Mouse (Mus musculus) brown adipose tissue, adult 24 weeks (tissue): Measurements from ENCODE around the gene Mzf1. TPM values are rescaled to one million over a fixed set of nuclear protein-coding genes. Genes with fewer than 3 reads are reported as not detected.

ENCODE experiments used
- H3K27ac ChIP-seq: fragments of 200-500 bp; replicated peaks from 2 replicates; pipeline ENCODE4 v1.5.1; 2012; ENCODE audit warnings: low read depth, mild to moderate bottlenecking, low read length
- H3K4me1 ChIP-seq: fragments of 200-500 bp; 2 replicates; pipeline ENCODE4 v1.6.1; 2012; ENCODE audit warnings: low read length, mixed read lengths; ENCODE audit not compliant: control insufficient read depth, insufficient read depth, insufficient read length
- H3K4me3 ChIP-seq: fragments of 200-500 bp; 2 replicates; pipeline ENCODE4 v1.5.1; 2012; ENCODE audit warnings: low read depth, mild to moderate bottlenecking, low read length, moderate library complexity; ENCODE audit not compliant: insufficient read depth
- polyA plus RNA-seq: library from polyadenylated mRNA; stranded (reverse); fragments of >200 nt; gene quantifications from 2 replicates; pipeline ENCODE4 v1.2.4, GENCODE M21; 2012; ENCODE audit not compliant: missing spikeins, insufficient read depth, insufficient read length

Gene Mzf1
- polyA plus RNA-seq, 1 experiment: not detected

DNA sequence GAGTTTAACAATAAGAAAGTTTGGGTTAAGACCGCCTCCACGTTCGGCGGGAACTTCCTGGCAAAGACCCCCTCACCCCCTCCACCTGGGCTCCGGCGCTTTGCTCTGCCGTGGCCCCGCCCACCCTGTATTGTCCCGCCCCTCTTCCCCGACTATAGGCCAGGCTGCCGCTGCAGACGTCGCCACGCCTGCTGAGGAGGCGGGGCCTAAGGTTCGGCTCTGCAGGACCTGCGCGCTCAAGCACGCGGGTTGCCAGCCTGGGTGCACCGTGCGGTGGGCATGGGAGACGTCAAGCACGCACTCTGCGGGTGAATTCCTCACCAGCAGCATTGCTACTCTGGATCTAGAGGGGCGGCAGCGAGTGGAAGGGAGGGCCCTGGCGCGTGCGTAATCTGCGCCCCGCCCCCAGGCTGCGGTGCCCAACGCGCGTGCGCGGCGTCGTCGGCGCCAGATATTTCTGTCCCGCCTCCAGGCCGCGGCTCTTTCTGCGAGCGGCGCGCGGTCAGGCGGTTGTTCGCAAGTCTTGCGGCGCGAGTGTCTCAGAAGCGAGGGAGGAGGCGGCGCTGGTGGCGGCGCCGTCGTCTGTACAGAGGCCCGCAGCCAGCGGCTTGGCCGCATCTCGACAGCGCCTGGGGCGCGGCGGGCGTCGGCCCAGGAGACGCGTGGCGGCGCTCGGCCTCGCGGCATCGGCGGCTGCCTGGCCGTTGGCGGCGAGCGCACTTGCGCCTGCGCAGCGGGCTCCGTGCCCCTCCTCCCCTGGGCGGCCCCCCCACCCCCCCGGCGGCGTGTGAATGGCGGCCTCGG is 30.4 kb downstream of the Mzf1 start:
- Histone ChIP-seq H3K4me1 (0 out of 2 replicates have a peak, but pooled peaks cover 5% of the 10 kb centered on the region), H3K27ac (peak overlapping the region; percentile 80), H3K4me3 (peak overlapping the region; percentile 85)

DNA sequence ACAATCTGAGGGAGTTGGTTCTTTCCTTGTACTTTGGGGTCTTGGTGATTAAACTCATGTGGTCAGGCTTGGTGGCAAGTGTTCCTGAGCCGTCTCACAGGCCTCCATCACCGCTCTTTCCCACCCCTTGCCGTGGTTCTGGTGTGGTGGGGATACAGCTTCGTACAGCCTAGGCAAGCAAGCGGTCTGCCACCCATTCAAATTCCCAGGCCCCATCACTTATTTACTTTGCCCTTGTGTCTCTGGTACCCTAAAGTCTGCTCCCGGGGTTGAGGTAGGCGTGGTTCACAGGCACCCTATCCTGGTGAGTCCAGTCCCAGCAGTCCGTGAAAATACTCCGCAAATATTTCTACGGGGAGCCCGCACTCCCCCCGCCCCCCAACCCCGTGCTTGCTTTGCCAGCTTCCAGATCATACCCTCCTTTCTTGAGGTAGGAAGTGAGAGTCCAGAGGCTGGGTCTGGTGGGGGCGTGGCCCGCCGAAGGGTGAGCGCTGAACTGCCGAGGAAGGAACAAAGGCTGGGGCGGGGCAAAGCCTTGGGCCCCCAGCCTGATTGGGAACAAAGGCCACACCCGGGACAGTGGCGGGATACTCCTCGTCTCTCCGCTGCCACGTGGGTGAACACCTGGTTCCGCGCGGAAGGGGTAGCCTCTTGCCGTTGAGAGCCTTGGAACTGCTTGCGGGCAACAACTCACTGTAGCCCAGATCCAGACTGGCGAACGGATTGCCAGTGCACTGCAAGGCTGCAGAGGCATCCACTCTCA is 31.6 kb downstream of the Mzf1 start:
- Histone ChIP-seq H3K27ac (no peak overlapping the region), H3K4me1 (0 out of 2 replicates have a peak, but pooled peaks cover 5% of the 10 kb centered on the region), H3K4me3 (peak overlapping the region; percentile 85)

DNA sequence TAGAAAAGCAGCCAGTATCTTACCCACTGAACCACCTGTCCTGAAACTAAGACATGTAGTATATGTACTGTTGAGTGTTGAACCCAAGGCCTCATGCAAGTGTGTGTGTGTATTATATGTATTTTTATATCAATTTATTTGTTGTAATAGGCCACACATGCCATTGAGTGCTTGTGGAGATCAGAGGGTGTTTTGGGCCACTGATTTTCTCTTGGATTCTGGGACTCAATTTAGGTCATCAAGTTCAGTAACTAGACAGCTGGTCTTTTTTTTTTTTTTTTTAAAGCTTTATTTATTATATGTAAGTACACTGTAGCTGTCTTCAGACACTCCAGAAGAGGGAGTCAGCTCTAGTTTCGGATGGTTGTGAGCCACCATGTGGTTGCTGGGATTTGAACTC is 39.3 kb downstream of the Mzf1 start:
- Histone ChIP-seq H3K27ac (no peak overlapping the region), H3K4me1 (peaks cover 5% of the 10 kb centered on the region; the same call in 1 of the 2 replicates), H3K4me3 (no peak overlapping the region)

DNA sequence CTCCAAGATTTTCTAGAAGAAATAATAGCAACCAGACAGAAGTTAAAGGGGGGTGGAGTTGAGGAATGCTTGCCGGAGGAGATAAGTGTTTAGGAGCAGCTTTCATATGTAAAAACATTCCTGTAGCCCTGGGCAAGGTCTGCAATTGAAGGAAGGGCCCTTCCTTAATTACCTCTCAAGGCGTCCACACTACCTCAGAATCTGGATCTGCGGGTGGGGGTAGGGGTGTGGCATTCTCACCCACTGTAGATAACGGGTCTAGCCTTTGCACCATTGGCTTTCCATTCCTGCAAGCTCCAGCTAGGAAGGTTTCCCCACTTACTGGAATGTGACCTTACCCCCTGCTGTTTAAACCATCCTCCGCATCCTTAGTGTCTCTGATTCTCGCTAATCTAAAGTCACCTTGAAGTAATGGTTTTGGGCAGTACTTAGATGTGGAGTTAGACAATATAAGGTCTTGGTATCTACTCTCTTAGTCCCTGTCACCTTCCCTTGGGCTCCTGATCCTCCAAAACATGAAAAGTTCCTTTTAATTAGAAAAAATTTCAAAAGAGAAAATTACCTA is 40.2 kb downstream of the Mzf1 start:
- H3K4me3 ChIP-seq: no peak overlapping the region
- H3K4me1 ChIP-seq: peaks cover 6% of the 10 kb centered on the region; the same call in 1 of the 2 replicates
- no peak overlapping the region for H3K27ac ChIP-seq

DNA sequence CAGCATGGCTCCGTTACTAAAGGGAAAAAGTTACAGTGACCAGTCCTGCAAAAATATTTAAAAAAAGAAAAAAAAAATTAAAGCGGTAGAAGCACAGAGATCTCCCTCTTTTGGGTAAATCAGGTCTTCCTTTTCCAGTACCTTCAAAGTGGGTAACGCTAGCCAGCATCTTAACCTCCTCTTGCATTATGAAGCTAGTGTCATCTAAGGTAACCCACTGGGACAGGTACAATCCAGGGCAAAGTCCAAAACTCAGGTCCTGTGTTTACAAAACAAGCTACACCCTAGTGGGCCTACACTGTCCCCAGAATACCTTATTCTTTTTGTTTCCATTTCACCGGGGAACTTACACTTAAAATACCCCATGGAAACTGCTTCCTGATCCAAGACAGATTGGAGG is 40.9 kb downstream of the Mzf1 start:
- Histone ChIP-seq H3K4me3 (no peak overlapping the region), H3K4me1 (peaks cover 6% of the 10 kb centered on the region; the same call in 1 of the 2 replicates), H3K27ac (no peak overlapping the region)

DNA sequence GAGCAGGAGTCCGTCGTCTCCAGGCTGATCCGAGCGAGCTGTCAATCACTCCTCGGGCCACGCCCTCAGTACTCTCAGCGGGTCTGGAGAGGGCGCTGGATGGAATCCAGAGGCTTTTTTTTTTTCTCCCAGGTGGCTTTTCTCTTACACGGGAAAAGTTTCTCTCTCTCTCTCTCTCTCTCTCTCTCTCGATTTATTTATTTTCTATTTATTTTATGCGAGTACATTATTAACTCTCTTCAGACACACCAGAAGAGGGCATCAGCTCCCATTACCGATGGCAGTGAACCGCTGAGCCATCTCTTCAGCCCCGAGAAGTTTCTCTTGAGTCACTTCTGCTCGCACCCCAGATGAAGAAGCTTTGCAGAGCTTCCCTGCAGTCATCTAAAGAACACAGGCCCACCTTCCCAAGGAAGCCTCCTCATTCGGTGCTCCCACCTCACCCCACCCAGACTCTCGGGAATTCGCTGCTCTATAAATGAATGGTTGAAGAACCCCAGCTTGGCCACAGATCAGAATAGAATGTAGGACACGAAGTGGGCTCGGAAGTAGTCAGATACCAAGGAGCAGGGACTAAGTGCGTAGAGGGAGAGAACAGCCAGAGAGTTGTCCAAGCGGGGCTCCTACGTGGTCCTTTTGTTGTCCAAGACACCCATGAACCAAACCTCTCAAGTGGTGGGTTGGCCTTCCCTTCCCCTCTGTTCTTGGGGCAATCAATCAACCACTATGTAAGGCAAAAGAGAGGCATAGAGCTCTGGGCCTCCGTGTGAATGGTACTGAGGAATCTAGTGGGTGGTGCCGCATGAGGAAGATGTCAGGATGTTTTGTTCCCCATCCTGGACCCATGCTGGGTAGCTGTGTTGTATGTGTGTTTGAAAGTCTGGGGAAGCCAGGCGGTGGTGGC is 44.3 kb downstream of the Mzf1 start, which contains the start of gene Zbtb45:
TSS of gene Zbtb45 (minus strand) at position 30 of the 904 bp plus-strand sequence.
- Histone ChIP-seq H3K4me3 (peak within 1 kb of the TSS; percentile 94), H3K4me1 (peaks cover 6% of the 10 kb centered on the region; the same call in 1 of the 2 replicates), H3K27ac (peak within 1 kb of the TSS; percentile 89)

DNA sequence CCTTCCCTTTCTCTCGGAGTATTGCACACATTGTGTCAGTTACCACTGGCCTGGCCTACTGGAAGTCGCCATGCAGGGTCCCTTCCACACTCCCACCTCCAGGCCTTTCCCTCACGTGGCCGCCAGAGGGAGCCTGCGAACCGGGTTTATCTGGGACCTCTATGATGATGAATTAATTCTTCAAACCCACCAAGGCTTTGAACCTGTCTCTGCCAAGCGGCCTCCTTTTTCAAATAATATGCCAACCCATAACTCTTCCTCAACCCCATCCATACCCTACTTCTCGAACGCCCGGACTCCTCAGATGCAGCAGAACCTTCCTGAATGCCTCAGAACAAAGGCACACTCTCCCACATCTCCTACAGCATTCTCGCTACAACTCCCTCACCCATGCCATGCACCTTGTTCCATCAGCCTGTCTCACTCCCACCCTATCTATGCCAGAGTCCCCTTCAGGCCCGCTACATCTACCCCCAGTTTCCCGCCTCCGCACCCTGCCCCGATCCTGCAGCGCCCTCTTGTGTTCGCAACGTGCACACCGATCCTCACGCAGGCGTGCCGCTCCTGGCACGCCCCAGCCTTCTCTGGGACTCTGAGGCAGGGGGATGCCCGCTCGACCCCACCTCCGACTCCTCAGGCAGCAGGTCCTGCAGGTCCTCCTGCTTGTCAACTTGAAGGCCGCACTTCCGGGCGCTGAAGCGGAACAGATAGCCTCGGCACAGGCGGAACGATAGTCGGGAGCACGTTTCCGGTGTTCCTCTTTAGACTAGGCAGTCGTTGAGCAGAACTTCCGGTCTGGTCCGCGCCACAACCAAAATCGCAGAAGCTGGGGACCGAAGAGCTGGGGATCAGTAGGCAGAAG is 45.2 kb downstream of the Mzf1 start:
- Histone ChIP-seq H3K27ac (peak overlapping the region; percentile 89), H3K4me1 (peaks cover 6% of the 10 kb centered on the region; the same call in 1 of the 2 replicates), H3K4me3 (peak overlapping the region; percentile 94)

DNA sequence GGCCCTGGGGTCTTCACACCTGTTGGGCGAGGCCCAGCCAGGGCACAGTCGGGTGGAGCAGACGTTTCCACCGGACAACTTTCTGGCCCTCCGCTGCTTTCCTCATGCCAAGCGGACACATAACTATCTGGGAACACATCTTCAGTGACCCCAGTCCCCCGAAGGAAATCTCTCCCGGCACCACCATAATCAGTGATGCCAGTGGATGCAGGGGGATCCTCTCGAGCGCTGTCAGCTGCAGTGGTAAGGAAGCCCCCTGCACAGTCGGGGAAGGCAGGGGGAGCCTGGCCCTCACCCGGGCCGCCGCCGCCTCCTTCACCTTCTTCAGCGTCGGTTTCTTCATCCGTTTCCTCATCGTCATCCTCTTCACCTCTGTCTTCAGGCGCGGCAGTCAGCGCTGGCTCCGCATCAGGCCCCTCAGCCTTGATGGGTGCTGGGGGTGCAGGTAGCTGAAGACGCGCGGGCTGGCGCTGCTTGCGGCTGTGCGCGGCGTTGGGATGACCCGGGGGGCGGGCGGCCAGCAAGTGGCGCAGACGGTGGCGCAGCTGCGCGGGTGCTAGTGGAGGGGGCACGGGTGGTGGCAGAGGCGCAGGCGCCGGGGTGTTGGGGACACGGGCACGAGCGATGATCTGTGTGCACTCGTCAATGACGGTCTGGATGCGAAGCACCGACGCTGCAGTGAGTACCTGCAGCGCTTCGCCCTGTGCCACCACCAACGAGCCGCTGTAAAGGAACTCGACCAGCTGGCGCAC is 47.0 kb downstream of the Mzf1 start:
- Histone ChIP-seq H3K4me1 (peaks cover 6% of the 10 kb centered on the region; the same call in 1 of the 2 replicates), H3K27ac (0 out of 2 replicates have a peak overlapping the region, but pooled peaks have one; percentile 14), H3K4me3 (no peak overlapping the region)

DNA sequence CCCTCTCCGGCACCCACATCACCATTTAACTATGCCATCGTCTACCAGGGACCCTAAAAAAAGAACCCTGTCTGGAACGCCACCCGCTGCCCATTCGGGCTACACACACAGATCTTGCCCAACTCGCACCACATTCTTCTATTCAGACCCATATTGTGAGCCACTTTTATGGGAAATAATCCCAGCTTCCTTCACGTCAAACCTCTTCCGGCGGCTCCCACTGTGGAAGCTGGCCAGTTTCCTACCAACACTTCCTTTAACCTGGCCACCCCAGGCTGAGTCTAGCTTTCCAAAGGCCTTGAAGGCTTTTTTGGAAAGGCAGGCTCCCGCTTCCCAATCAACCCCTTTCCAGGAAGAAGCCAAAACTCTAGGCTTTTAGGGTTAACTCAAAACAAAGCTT is 48.0 kb downstream of the Mzf1 start:
- H3K4me3 ChIP-seq: peak overlapping the region; percentile 13
- peak overlapping the region; percentile 83 for H3K27ac ChIP-seq

DNA sequence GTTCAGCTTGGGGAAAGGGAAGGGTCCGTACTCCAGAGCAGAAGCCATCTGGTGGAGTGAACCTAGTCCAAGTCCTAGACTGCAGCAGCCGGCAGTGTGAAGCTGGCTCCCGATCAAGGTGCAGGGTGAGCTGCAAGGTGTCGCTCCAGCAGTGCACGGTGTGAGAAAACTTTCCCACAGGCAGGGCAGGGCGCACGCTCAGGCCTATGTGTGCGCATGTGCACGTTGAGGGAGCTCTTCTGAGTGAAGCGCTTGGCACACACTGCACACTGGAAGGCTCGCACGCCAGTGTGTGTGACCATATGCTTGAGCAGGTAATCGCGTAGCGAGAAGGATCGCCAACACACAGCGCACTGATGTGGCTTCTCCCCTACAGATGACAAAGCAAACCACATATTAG is 48.6 kb downstream of the Mzf1 start:
- H3K27ac ChIP-seq: peak overlapping the region; percentile 55

More for the DNA sequence above, 48.0 kb downstream of the Mzf1 start:
- H3K4me1 ChIP-seq: peaks cover 6% of the 10 kb centered on the region; the same call in 1 of the 2 replicates

DNA sequence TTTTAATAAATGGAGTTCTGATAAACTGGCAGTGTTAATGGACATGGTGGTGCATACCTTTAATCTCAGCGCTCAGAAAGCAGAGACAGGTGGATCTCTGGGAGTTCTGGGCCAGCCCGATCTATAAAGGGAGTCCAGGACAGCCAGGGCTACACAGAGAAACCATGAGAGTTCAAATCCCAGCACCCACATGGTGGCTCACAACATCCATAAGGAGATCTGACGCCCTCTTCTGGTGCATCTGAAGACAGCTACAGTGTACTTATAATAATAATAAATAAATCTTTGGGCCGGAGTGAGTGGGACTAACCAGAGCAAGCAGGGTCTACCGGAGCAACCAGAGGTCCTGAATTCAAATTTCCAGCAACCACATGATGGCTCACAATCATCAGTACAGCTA is 51.2 kb downstream of the Mzf1 start:
- Histone ChIP-seq H3K27ac (no peak overlapping the region), H3K4me1 (no peaks in the 10 kb centered on the region), H3K4me3 (no peak overlapping the region)

More for the DNA sequence above, 48.6 kb downstream of the Mzf1 start:
- Histone ChIP-seq H3K4me3 (0 out of 2 replicates have a peak overlapping the region, but pooled peaks have one; percentile 13), H3K4me1 (peaks cover 6% of the 10 kb centered on the region; the same call in 1 of the 2 replicates)

DNA sequence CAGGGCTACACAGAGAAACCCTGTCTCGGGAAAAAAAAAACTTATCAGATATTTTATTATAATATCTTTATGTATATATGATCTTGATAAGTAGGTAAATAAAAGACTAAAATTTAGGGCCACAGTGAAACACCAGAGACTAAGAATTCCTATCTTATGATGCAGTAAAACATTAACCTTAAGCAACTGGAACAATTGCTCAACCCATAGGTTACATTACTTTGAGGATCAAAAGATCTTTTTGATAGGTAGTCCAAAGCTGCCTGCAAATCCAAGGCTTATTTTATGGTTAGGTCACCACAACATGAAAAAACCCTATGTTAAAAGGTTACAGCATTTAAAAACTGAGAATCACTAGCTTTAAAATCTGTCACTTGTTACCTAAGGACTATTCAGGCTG is 53.0 kb downstream of the Mzf1 start:
- no peak overlapping the region for H3K27ac ChIP-seq
- H3K4me1 ChIP-seq: no peaks in the 10 kb centered on the region
- no peak overlapping the region for H3K4me3 ChIP-seq

DNA sequence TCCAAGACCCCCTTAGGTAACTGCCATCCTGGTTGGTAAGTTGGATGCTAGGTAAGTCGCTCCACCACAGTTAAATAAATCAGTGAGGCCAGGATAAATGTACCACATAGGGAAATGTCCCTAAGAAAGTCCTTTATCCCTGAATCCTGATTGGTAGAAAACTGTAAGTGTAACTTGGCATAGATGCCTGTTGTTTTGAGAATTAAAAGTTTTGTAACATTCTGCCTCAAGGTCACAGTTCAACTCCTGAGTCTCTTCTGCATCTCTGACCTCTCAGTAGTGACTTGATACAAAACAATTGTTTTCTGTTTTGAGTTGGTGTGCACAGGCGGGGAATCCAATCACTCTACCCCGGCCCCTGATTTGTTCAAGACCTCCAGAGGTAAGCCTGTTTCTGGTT is 55.7 kb downstream of the Mzf1 start, which contains the start of gene Trim28:
TSS of gene Trim28 (plus strand) at position 264 of the 400 bp plus-strand sequence.
- no peak within 1 kb of the TSS for H3K4me3 ChIP-seq
- H3K27ac ChIP-seq: no peak within 1 kb of the TSS

More for the DNA sequence above, 55.7 kb downstream of the Mzf1 start, which contains the start of gene Trim28:
- no peaks in the 10 kb centered on the region for H3K4me1 ChIP-seq
